Mouse (Mus musculus): Measurements from ENCODE around the gene C1qa. TPM values are rescaled to one million over a fixed set of nuclear protein-coding genes. Genes with fewer than 3 reads are reported as not detected.

C1qa gene
- polyA plus RNA-seq (2014; fragmentation: Nextera tagmentation; extraction: Ambion mirVana): 26.2 and 29.6 TPM in 2 replicates

- 66% methylated on average over 9 of the region's 9 CpGs for WGBS
- DNase-seq (no peak), ATAC-seq (ENCODE audit: insufficient read depth) (no peak)
- H3K4me3 ChIP-seq (ENCODE audit: low read depth, low read length): no peak within 1 kb of the TSS
- no peak within 1 kb of the TSS for H3K4me2 ChIP-seq
- H3K27me3 ChIP-seq (ENCODE audit: insufficient read depth, low read length): peaks cover 44% of the 10 kb centered on the region
- no peak within 1 kb of the TSS for H3K9ac ChIP-seq
- no peak within 1 kb of the TSS for H3K27ac ChIP-seq (ENCODE audit: low read depth)
- no peaks in the 10 kb centered on the region for H3K4me1 ChIP-seq (ENCODE audit: insufficient read depth)
- no peaks in the 10 kb centered on the region for H3K9me3 ChIP-seq (ENCODE audit: low read depth, low read length)
- no peaks in the 10 kb centered on the region for H3K36me3 ChIP-seq (ENCODE audit: insufficient read depth)
- no peak for TF ChIP-seq CTCF (IDR thresholded peaks at IDR 0.05; ENCODE audit: low read depth)
These were observed at the start of gene C1qa for GRCm38 (mm10) chr4:136898637-136899036. TSS of gene C1qa (minus strand) at chr4:136898803.

GRCm38 (mm10) chr4:136945397-136945796 is 46.8 kb upstream of the C1qa start:
- H3K27ac ChIP-seq (ENCODE audit: low read depth): no peak overlapping the region
- ATAC-seq (ENCODE audit: insufficient read depth) (no peak), DNase-seq (no peak)
- H3K4me2 ChIP-seq: no peak overlapping the region
- 57% methylated on average over 17 of the region's 17 CpGs for WGBS
- TF ChIP-seq CTCF (IDR thresholded peaks at IDR 0.05; ENCODE audit: low read depth): no peak
- H3K4me3 ChIP-seq (ENCODE audit: low read depth, low read length): no peak overlapping the region
- H3K4me1 ChIP-seq (ENCODE audit: insufficient read depth): peaks cover 6% of the 10 kb centered on the region; the same call in 1 of the 2 replicates
- peaks cover 67% of the 10 kb centered on the region for H3K27me3 ChIP-seq (ENCODE audit: insufficient read depth, low read length)
- H3K9ac ChIP-seq: no peak overlapping the region
- H3K9me3 ChIP-seq (ENCODE audit: low read depth, low read length): no peaks in the 10 kb centered on the region
- H3K36me3 ChIP-seq (ENCODE audit: insufficient read depth): no peaks in the 10 kb centered on the region

GRCm38 (mm10) chr4:136944558-136945350 is 46.2 kb upstream of the C1qa start:
- Histone ChIP-seq H3K27ac (ENCODE audit: low read depth) (no peak overlapping the region), H3K27me3 (ENCODE audit: insufficient read depth, low read length) (peaks cover 70% of the 10 kb centered on the region), H3K9ac (no peak overlapping the region), H3K4me3 (ENCODE audit: low read depth, low read length) (no peak overlapping the region), H3K9me3 (ENCODE audit: low read depth, low read length) (no peaks in the 10 kb centered on the region), H3K36me3 (ENCODE audit: insufficient read depth) (no peaks in the 10 kb centered on the region), H3K4me1 (ENCODE audit: insufficient read depth) (peaks cover 6% of the 10 kb centered on the region; the same call in 1 of the 2 replicates), H3K4me2 (no peak overlapping the region)
- DNase-seq (no peak), ATAC-seq (ENCODE audit: insufficient read depth) (no peak)
- 75% methylated on average over 11 of the region's 11 CpGs for WGBS
- no peak for TF ChIP-seq CTCF (IDR thresholded peaks at IDR 0.05; ENCODE audit: low read depth)

- peaks cover 6% of the 10 kb centered on the region; the same call in 1 of the 2 replicates for H3K4me1 ChIP-seq (ENCODE audit: insufficient read depth)
- H3K27me3 ChIP-seq (ENCODE audit: insufficient read depth, low read length): peaks cover 71% of the 10 kb centered on the region
- H3K36me3 ChIP-seq (ENCODE audit: insufficient read depth): no peaks in the 10 kb centered on the region
- no peak overlapping the region for H3K4me2 ChIP-seq
- no peak overlapping the region for H3K9ac ChIP-seq
- H3K9me3 ChIP-seq (ENCODE audit: low read depth, low read length): no peaks in the 10 kb centered on the region
- no peak overlapping the region for H3K4me3 ChIP-seq (ENCODE audit: low read depth, low read length)
- no peak overlapping the region for H3K27ac ChIP-seq (ENCODE audit: low read depth)
- ATAC-seq (ENCODE audit: insufficient read depth): no peak
- no peak for DNase-seq
- TF ChIP-seq CTCF (IDR thresholded peaks at IDR 0.05; ENCODE audit: low read depth): no peak
- WGBS: 13% methylated on average over 13 of the region's 13 CpGs
These were observed 44.6 kb upstream of the C1qa start for GRCm38 (mm10) chr4:136943175-136943574.

GRCm38 (mm10) chr4:136942761-136943160 is 44.2 kb upstream of the C1qa start:
- Histone ChIP-seq H3K4me2 (no peak overlapping the region), H3K27me3 (ENCODE audit: insufficient read depth, low read length) (peaks cover 67% of the 10 kb centered on the region), H3K4me1 (ENCODE audit: insufficient read depth) (peaks cover 6% of the 10 kb centered on the region; the same call in 1 of the 2 replicates), H3K4me3 (ENCODE audit: low read depth, low read length) (no peak overlapping the region), H3K27ac (ENCODE audit: low read depth) (no peak overlapping the region), H3K9ac (no peak overlapping the region), H3K9me3 (ENCODE audit: low read depth, low read length) (no peaks in the 10 kb centered on the region), H3K36me3 (ENCODE audit: insufficient read depth) (no peaks in the 10 kb centered on the region)
- 10% methylated on average over 18 of the region's 18 CpGs for WGBS
- ATAC-seq (ENCODE audit: insufficient read depth) (peak; percentile 83), DNase-seq (peak; percentile 72)
- TF ChIP-seq CTCF (IDR thresholded peaks at IDR 0.05; ENCODE audit: low read depth): no peak

- peaks cover 2% of the 10 kb centered on the region; the same call in 1 of the 2 replicates for H3K4me1 ChIP-seq (ENCODE audit: insufficient read depth)
- DNase-seq (no peak), ATAC-seq (ENCODE audit: insufficient read depth) (no peak)
- no peak overlapping the region for H3K9ac ChIP-seq
- no peak for TF ChIP-seq CTCF (IDR thresholded peaks at IDR 0.05; ENCODE audit: low read depth)
- WGBS: 83% methylated on average over 5 of the region's 5 CpGs
- no peak overlapping the region for H3K4me2 ChIP-seq
- peaks cover 42% of the 10 kb centered on the region for H3K27me3 ChIP-seq (ENCODE audit: insufficient read depth, low read length)
- no peaks in the 10 kb centered on the region for H3K9me3 ChIP-seq (ENCODE audit: low read depth, low read length)
- H3K36me3 ChIP-seq (ENCODE audit: insufficient read depth): no peaks in the 10 kb centered on the region
- H3K4me3 ChIP-seq (ENCODE audit: low read depth, low read length): no peak overlapping the region
- no peak overlapping the region for H3K27ac ChIP-seq (ENCODE audit: low read depth)
These were observed 39.3 kb upstream of the C1qa start for GRCm38 (mm10) chr4:136937935-136938334.

- Histone ChIP-seq H3K36me3 (ENCODE audit: insufficient read depth) (no peaks in the 10 kb centered on the region), H3K4me1 (ENCODE audit: insufficient read depth) (no peaks in the 10 kb centered on the region), H3K27me3 (ENCODE audit: insufficient read depth, low read length) (peaks cover 40% of the 10 kb centered on the region), H3K27ac (ENCODE audit: low read depth) (no peak overlapping the region), H3K4me3 (ENCODE audit: low read depth, low read length) (no peak overlapping the region), H3K9ac (no peak overlapping the region), H3K4me2 (no peak overlapping the region), H3K9me3 (ENCODE audit: low read depth, low read length) (no peaks in the 10 kb centered on the region)
- DNase-seq: no peak
- 75% methylated on average over 4 of the region's 4 CpGs for WGBS
- no peak for TF ChIP-seq CTCF (IDR thresholded peaks at IDR 0.05; ENCODE audit: low read depth)
- ATAC-seq (ENCODE audit: insufficient read depth): no peak
These were observed 38.7 kb upstream of the C1qa start for GRCm38 (mm10) chr4:136937344-136937743.
